Mouse (Mus musculus) large intestine, adult 2 months (tissue): ENCODE measurements around the gene Fundc1. TPM values are rescaled to one million over a fixed set of nuclear protein-coding genes. Genes with fewer than 3 reads are reported as not detected.

Experiments used
- DNase-seq: peaks from one replicate; pipeline ENCODE4 v3.0.0-alpha.2; 2012; ENCODE audit warnings: low read depth, low spot score
- WGBS: fragments of 180-500 bp; shearing (Covaris S2); methylation state at CpG from one replicate; pipeline ENCODE4 v1.1.7; 2018; 5-methylcytosine and 5-hydroxymethylcytosine counted together
- polyA plus RNA-seq: library from polyadenylated mRNA; depleted of rRNA; stranded (reverse); fragments of >200 nt; gene quantifications from 2 replicates; pipeline ENCODE4 v1.2.3, GENCODE M21; 2012

The Fundc1 gene
- polyA plus RNA-seq, 1 experiment = 5.6 TPM

DNA sequence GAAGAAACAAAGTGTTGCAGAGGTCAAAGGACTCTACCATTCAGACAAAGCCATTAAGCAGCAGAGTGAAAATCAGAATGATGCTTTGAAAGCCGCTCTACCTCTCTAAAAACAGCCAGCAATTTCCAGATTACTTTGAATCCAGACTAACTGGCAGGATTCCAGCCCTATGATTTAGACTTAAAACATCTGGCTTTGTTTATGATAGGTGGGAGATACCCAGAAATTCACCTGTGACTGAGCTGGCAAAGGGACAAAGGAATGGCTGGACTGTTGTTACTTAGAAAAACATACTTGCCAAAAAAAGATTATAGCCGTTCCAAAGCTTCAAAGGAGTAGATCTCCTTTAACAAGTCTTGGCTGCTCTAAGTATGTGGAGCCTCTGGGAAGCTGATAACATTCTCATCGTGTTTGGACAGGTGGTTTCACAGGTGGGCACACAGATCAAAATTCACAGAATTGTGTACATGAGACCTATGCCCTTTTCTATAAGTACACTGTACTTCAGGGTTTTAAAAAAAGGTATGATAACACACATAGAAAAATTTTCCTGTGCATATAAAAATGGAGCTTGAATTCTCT lies 60.0 kb downstream of the Fundc1 start:
- DNase-seq = no peak
- whole genome bisulfite sequencing = 17% methylated on average over 3 of the region's 3 CpGs
